Mouse (Mus musculus) cerebellum, adult 18-20 months (tissue): Measurements from ENCODE around the gene Xrcc4.

Experiments
- DNase-seq, 2 experiments: peaks; one replicate each; pipeline ENCODE4 v3.0.0; 2021

Xrcc4 gene

DNA sequence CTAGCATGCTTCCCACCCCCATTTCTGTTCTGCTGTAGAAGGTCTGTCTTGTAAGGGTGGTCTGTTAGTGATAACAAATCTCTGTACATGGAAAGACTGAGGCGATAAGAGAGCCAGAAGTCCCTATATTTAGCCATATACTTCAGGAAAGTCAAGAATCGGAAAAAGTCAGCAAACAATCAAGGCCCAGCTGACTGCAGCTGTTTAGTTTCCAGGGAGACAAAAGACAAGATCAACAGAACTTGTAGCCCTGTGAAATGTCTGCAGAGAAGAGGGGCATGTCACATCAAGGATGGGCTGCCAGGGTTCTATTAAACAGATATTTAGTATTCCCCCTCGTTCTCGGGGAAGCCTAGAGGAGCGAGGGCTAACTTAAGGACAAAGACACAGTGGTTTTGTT, 354.3 kb downstream of the Xrcc4 start:
- DNase-seq: no peak

DNA sequence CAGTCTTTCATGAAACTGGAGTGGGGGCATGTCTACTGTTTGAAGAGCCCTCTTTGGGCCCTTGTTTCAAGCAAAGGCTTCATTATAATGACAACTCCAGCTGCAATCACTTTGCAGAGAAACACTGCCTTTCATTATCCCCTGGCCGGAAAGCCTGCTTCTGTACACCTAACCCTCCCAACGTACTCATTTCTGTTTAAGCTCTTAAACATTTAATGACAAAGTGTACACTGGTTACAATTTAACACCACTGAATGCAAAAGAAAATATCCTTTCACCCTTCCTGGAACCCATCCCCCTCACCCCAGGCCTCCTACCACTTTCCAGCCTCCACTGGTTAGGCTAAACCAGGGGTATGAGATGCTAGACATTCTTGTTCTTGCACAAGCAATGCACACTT, 362.9 kb downstream of the Xrcc4 start:
- no peak for DNase-seq
